Mouse (Mus musculus) cerebellum, postnatal 10 days (tissue): ENCODE measurements around the gene Cfap54.
A peak's percentile ranks its signal among the peaks of the same experiment; 100 is the strongest.

Source experiments
- DNase-seq, 2 experiments: peaks; one replicate each; pipeline ENCODE4 v3.0.0; 2021; ENCODE audit warnings: mixed read lengths in 2 of 2

The Cfap54 gene

DNA sequence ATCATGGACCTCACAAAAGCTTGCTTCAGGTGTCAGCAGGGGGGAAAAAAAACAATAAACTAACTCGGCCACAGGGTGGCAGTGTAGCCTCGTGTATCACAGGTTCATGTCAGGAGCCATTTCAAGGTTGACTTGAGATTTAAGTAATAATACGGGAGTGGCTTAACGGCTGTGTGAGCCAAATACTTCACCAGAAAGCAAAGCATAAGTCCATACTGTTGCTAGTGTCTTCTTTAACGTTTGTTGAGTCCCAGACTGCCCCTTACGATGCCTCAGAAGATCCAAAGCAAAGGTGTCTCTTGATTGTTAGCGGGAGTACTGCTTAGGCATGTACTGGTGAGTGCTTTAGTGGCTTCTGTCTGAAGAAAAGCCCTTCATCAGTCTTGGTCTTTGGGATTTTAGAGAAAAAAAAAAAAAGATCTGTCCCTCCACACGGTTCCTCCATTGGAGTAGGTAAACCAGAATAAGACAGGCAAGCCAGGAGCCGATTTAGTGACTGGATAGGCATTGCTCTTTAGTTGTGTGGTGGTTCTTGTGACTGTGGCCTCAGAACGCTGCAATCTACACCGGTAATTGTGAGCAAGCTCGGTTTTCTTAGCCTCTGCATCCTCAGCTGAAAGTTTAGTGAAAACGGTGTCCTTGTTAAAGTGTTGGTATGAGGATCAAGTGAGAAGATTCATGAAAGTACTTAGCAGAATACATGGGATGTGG lies 30.2 kb downstream of the Cfap54 start:
- peak; percentile 89 to 91 for DNase-seq

DNA sequence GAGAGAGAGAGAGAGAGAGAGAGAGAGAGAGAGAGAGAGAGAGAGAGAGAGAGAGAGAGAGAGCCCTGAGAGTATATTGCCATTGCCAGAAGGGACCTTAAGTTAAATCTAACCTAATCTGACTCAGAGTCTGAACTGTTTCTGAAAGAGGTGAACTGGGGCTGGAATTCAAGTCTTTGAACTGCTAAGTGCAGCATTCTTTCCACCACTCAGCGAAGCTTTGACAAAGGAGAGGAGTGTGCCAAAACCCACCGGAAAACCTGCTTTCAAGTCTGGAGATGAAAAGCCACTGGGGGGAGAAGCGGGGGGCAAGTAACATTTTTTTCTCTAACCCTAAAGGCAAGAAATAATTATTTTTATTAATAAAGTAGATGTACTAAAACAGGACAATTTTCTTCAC lies 30.8 kb downstream of the Cfap54 start:
- no peak for DNase-seq

DNA sequence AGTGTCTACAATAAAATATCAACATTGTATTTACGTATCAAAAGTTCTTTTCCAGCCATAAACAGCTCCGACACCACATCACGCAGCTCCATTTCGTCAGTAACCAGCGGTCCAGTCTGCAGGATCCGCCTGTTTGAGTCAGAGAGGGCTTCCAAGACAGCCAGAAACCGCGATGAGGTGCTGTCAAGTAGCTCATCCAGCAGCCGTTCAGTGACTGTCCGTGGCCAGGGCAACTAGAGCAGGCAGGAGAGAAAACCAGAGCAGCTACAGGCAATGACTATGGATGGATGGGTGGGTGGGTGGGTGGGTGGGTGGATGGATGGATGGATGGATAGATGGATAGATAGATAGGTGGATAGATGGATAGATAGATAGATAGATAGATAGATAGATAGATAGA lies 38.2 kb downstream of the Cfap54 start:
- DNase-seq, result no peak

GRCm38 (mm10) chr10:93041850-93042249 lies 39.6 kb downstream of the Cfap54 start:
- DNase-seq, result no peak

DNA sequence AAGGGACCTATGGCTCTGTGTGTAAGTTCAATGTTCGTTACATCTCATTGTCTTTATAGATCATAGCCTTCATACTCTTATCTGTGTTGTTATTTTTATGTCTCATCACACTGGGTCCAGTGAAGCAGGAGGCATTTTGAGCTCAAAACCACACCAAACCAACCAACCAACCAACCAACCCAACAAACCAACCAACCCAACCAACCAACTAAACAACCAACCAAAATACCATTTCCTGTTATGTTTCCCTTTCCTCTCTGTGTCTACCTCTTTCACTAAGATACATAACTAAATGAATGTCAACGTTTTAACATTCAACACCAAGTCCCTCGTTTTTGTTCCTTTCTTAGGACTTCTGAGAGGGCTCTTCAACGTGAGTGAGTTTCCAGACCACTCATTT lies 40.0 kb downstream of the Cfap54 start:
- DNase-seq, result no peak

GRCm38 (mm10) chr10:93036532-93036931 lies 44.9 kb downstream of the Cfap54 start:
- DNase-seq, result no peak

- DNase-seq, result no peak
Observed at GRCm38 (mm10) chr10:93035489-93035888, 45.9 kb downstream of the Cfap54 start.

- no peak for DNase-seq
Observed at GRCm38 (mm10) chr10:93023295-93023694, 58.1 kb downstream of the Cfap54 start.

GRCm38 (mm10) chr10:93014059-93014795 lies 67.2 kb downstream of the Cfap54 start:
- DNase-seq, result peak; percentile 76 to 82

- no peak for DNase-seq
Observed at GRCm38 (mm10) chr10:93011085-93011484, 70.3 kb downstream of the Cfap54 start.

DNA sequence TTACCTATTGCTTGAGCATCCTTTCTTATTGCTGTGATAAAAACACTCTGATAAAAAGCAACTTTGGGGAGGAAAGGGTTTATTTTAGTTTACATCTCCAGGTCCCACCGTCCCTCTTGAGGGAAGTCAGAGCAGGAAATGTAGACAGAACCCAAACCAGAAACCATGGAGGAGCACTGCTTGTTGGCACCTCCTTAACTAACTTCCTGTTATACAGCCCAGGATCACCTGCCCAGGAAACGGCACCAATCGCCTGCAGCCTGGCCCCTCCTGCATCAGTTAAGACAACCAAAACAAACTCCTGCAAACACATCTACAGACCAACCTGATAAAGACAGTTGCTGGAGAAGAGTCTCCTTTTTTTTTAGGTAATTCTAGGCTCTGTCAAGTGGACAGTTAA lies 74.4 kb downstream of the Cfap54 start:
- DNase-seq, result no peak

GRCm38 (mm10) chr10:93006405-93006804 lies 75.0 kb downstream of the Cfap54 start:
- no peak for DNase-seq

GRCm38 (mm10) chr10:92998536-92998935 lies 82.9 kb downstream of the Cfap54 start:
- DNase-seq, result no peak

DNA sequence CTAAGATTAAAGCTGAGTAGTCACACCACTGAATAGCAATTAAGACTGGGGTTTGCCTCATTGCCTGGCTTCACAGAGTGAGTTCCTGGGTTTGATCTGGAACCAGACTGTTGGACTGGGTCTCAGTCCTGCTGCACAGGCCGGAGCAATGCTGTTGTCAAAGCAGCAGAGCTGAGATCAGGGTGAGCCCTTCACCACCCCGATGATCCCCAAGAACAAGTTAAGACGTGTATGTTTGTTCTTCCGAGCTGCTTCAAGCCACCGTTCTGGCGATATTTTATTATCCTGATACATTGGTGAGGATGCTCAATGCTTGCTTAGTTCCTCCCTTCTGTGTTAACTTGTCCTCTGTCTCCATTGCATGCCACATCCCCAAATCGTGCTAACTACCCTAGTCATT lies 86.2 kb downstream of the Cfap54 start:
- no peak for DNase-seq

DNA sequence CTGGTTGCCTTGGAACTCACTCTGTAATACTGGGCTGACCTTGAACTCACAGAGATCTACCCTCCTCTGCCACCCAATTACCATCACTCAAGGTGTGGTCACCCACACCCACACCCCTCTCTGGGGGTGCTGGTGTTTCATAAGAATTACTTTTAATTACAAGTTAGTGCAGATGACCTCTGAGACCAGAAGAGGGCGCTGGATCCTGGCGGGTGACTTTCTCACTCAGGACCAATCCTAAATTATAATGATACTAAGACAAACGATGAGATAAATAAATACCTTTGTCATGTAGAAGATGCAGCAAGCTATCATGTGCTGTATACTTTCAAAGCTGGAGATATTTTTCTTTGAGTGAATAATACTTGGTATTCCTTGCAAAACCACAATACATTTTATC lies 87.1 kb downstream of the Cfap54 start:
- DNase-seq, result no peak

GRCm38 (mm10) chr10:92992526-92992925 lies 88.9 kb downstream of the Cfap54 start:
- DNase-seq, result no peak

DNA sequence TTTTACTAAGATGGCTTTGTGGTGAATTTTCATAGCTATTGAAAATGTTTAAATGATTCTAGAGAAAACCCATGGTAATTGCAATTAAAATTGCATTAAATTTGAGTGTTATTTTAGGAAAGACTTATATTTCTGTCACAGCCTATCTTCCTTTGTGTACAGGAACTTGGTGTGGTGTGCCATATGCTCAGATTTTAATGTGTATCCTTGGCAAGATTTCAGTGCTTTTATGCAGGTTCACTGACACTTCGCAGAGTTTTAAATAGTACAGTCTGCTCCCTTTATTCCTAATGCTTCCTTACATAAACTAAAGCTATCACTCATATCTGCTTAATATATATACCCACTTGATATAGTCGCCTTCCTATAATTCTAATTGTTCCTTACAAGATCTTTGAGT lies 90.8 kb downstream of the Cfap54 start:
- DNase-seq, result no peak

DNA sequence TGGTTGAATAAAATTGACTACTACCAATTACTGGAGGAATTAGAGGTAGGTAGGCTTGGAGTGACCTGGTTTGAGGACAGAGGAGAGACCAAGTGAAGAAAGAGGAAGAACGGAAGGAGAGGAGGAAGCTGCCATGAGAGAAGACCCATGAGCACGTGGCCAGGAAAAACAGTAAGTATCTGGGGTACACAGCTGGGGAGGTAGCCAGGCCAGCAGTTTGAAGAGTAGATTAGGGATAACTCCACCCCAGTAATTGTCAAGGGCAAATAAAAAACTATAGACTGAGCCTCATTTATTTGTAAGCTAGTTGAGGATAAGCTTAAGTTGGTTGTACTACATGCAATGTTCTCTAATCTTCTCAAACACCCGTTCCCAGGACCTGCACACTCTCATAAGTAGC lies 116.3 kb downstream of the Cfap54 start:
- DNase-seq, result no peak

DNA sequence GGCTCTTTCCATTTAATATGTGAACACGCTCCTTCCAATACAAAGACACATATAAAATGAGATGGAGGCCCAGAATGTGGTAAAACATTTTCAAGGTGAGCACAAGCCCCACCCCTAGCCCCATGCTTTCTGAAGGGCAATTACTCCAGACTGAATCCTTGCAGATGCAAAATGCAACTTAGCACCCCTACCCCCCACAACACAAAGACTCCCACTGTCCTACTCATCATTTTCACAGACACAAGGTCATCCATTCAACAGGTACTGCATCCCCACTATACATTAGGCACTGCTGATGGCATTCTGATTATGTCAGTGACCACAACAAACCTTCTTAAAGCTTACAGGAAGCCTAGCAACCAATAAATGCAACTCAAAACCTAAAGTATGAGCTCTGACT lies 131.4 kb downstream of the Cfap54 start:
- DNase-seq, result no peak

- peak in 1 of 2 experiments; percentile 3 for DNase-seq
Observed at GRCm38 (mm10) chr10:92942848-92943645, 138.4 kb downstream of the Cfap54 start.

DNA sequence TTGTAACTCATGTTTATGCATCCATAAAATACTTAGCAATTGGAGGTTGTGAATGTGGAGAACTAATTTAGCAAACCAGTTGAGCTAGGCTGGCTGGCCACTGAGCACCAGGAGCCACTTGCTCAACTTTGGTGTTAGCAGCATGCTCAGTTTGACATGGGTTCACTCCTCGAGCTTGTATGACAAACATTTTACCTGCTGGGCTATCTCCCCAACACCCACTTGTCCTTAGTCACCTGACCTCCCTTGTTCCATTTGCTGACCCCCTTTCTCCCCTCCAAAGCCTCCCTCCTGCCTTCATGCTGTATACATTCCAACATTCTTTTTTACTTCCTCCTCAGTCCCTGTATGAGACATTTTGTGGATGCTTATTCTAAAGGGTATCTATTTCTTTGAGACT lies 139.8 kb downstream of the Cfap54 start:
- no peak for DNase-seq

GRCm38 (mm10) chr10:92937741-92938285 lies 143.6 kb downstream of the Cfap54 start:
- DNase-seq, result no peak

DNA sequence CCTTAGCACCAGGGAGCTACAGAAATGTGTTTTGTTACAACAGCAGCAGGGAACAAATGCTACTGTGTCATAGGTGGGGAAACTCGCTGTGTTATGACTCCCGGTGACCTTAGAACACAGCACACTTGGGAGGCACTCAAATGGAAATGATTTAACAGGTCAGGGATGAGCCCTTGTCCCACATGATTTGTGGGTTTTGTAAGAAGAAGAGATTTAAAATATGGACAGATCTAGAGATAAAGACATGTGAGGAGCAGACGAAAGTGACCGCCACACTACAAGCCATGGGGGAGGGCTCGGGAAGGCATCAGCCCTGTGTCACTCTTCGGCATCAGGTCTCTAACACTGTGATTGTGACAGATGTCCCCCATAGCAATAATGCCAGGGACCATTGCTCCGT lies 144.3 kb downstream of the Cfap54 start:
- DNase-seq, result no peak
